Mouse (Mus musculus): ENCODE measurements around the gene Gm13212. TPM values are rescaled to one million over a fixed set of nuclear protein-coding genes. Genes with fewer than 3 reads are reported as not detected.
"Not testable (repeated sequence)": the region's sequence is repeated elsewhere in the genome, so short reads cannot be mapped to it uniquely, and the experiment has no call there.

Gene Gm13212
- total and polyA plus RNA-seq, 2 experiments = 0.28 TPM; not detected in 1

DNA sequence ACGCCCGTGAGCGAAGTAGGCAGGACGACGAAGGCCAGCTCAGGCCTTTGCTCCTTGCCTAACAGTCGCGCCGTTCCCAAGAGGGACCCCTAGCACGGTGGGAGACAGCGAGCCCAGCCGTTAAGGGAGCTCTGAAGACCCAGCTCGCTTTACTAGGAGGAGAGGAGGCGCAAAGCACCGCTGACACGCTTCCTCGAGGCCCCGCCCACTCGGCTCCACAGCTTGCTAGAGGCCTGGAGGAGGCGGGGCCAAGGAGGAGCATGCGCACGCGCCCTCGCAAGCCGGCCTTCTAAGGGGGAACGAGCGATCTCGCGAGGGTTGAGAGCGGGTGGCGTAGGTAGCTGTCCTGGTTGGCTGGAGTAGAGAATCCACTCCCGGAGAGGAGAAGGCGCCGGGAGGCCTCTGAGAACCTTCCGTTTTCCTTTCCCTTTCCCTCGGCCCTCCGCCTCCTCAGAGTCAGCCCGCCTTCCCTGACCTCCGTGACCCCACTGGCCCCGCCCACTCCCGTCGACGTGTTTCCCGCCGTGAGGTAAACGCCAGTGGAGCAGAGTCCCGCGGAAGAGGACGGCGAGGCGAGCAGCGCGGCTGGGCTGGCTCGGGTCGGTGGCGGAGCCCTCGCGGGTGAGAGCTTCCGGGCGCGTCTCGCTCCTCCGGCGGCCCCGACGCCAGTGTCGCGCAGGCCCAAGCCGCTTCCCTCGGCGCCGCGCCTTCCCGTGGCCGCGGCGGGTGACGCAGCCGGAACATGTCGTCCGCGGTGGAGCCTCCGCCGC lies 55.6 kb downstream of the Gm13212 start:
- DNase-seq (ENCODE audit: extremely low read depth, low read depth, low spot score); H3K27me3 ChIP-seq (ENCODE audit: control insufficient read depth, insufficient read depth, low read length); H3K27ac ChIP-seq (replicated peaks; ENCODE audit: insufficient read depth, low read depth, low read length); H3K4me1 ChIP-seq (ENCODE audit: control insufficient read depth, insufficient read depth, low read length); H3K4me3 ChIP-seq (ENCODE audit: insufficient read depth, low read depth, low read length); H3K36me3 ChIP-seq (ENCODE audit: control insufficient read depth, insufficient read depth, low read length); H3K79me2 ChIP-seq (ENCODE audit: control insufficient read depth, insufficient read depth, low read length); H3K9ac ChIP-seq (ENCODE audit: low read depth, low read length): not testable (repeated sequence)
- 30% methylated on average over 81 of the region's 83 CpGs for WGBS

DNA sequence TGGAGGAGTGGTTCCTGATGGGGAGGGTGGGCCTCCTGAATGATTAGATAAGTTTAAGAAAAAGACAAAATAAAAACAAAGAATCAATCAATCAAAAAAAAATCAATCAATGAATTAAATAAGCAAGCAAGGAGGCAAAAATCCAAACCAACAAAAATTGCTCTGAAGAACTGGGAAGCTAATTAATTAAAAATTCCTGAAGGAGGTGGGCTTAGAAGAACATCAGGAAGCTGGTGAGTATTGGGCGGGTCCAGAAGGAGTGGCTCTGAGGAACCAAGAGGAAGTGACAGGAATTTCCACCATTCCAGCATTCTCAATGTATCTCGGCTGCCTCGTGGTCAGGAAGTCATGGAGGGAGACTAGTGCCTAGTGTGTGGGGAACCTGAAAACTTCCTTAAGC lies 85.4 kb downstream of the Gm13212 start, which contains the start of gene Zfp980:
TSS of gene Zfp980 (plus strand) at position 301 of the 400 bp plus-strand sequence.
- not testable (repeated sequence) for H3K4me3 ChIP-seq (ENCODE audit: insufficient read depth, low read depth, low read length); H3K9ac ChIP-seq (ENCODE audit: low read depth, low read length); H3K27me3 ChIP-seq (ENCODE audit: control insufficient read depth, insufficient read depth, low read length); H3K27ac ChIP-seq (replicated peaks; ENCODE audit: insufficient read depth, low read depth, low read length); H3K4me1 ChIP-seq (ENCODE audit: control insufficient read depth, insufficient read depth, low read length); H3K36me3 ChIP-seq (ENCODE audit: control insufficient read depth, insufficient read depth, low read length); DNase-seq (ENCODE audit: extremely low read depth, low read depth, low spot score); H3K79me2 ChIP-seq (ENCODE audit: control insufficient read depth, insufficient read depth, low read length)
- 72% methylated on average over 3 of the region's 3 CpGs for WGBS

DNA sequence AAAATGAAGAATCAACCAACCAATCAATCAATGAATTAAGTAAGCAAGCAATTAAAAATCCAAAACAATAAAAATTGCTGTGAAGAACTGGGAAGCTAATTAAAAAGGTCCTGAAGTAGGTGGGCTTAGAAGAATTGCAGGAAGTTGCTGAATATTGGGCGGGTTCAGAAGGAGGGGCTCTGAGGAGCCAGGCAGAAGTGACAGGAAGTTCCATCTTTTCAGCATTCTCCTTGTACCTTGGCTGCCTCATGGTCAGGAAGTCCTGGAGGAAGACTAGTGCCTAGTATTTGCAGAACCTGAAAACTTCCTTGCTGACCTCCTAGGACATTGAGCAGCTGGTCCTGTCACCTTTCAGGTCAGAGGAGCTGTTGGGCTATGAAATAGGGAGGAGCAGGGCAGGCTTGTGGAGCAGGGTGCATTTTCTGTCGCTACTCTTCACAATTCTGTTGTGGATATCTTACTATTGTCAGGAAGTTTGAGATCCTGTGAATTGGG lies 89.4 kb downstream of the Gm13212 start:
- not testable (repeated sequence) for H3K27me3 ChIP-seq (ENCODE audit: control insufficient read depth, insufficient read depth, low read length); H3K36me3 ChIP-seq (ENCODE audit: control insufficient read depth, insufficient read depth, low read length); H3K27ac ChIP-seq (replicated peaks; ENCODE audit: insufficient read depth, low read depth, low read length); H3K4me1 ChIP-seq (ENCODE audit: control insufficient read depth, insufficient read depth, low read length); DNase-seq (ENCODE audit: extremely low read depth, low read depth, low spot score); H3K4me3 ChIP-seq (ENCODE audit: insufficient read depth, low read depth, low read length); H3K9ac ChIP-seq (ENCODE audit: low read depth, low read length); H3K79me2 ChIP-seq (ENCODE audit: control insufficient read depth, insufficient read depth, low read length)
- WGBS = 52% methylated on average over 2 of the region's 2 CpGs

Other genes with a start within 250 kb of the Gm13212 start
- gene Zfp990, start 74.4 kb upstream of the Gm13212 start, total RNA-seq (2014; rRNA removed) = not detected in 2 replicates
- not detected in 2 replicates for gene Zfp990, start 74.4 kb upstream of the Gm13212 start, polyA plus RNA-seq (2012; rRNA removed)
- not detected in 2 replicates for gene Zfp980, start 85.5 kb downstream of the Gm13212 start, total RNA-seq (2014; rRNA removed)
- gene Zfp980, start 85.5 kb downstream of the Gm13212 start, polyA plus RNA-seq (2012; rRNA removed) = not detected in 2 replicates